Mouse (Mus musculus) lung, embryonic 14.5 days (tissue): ENCODE data around the gene Gm14393. TPM values are rescaled to one million over a fixed set of nuclear protein-coding genes. Genes with fewer than 3 reads are reported as not detected.
"Not testable (repeated sequence)": the region's sequence is repeated elsewhere in the genome, so short reads cannot be mapped to it uniquely, and the experiment has no call there.

ENCODE experiments used
- ATAC-seq: fragments of 200-750 bp; cut with Nextera tagmentation; 2 replicates; pipeline ENCODE4 v1.8.0; 2017; ENCODE audit warnings: mild to moderate bottlenecking, moderate TSS enrichment, moderate library complexity; ENCODE audit not compliant: insufficient read depth
- DNase-seq: peaks from one replicate; pipeline ENCODE4 v3.0.0-alpha.2; 2015
- H3K27ac ChIP-seq: fragments of 300-500 bp; sonication (generic); 2 replicates; pipeline ENCODE4 v1.5.1; 2014; ENCODE audit warnings: low read depth, mild to moderate bottlenecking, moderate library complexity
- H3K27me3 ChIP-seq: fragments of 300-500 bp; sonication (generic); 2 replicates; pipeline ENCODE4 v1.6.1; 2014; ENCODE audit warnings: low read length, control low read depth; ENCODE audit not compliant: insufficient read depth
- H3K36me3 ChIP-seq: fragments of 300-500 bp; sonication (generic); 2 replicates; pipeline ENCODE4 v1.6.1; 2014; ENCODE audit warnings: control low read depth; ENCODE audit not compliant: insufficient read depth
- H3K4me1 ChIP-seq: fragments of 300-500 bp; sonication (generic); 2 replicates; pipeline ENCODE4 v1.6.1; 2014; ENCODE audit warnings: antibody characterized with exemption, control low read depth; ENCODE audit not compliant: insufficient read depth
- H3K4me2 ChIP-seq: fragments of 300-500 bp; sonication (generic); 2 replicates; pipeline ENCODE4 v1.6.1; 2014; ENCODE audit warnings: mild to moderate bottlenecking
- H3K4me3 ChIP-seq: fragments of 300-500 bp; sonication (generic); 2 replicates; pipeline ENCODE4 v1.5.1; 2014; ENCODE audit warnings: low read depth, low read length
- H3K9ac ChIP-seq: fragments of 300-500 bp; sonication (generic); 2 replicates; pipeline ENCODE4 v1.6.1; 2014
- H3K9me3 ChIP-seq: fragments of 300-500 bp; sonication (generic); 2 replicates; pipeline ENCODE4 v1.6.1; 2016; ENCODE audit warnings: low read depth, low read length, control low read depth
- WGBS: fragments of 180-500 bp; shearing (Covaris S2); extraction: QIAGEN DNeasy Blood & Tissue Kit; methylation state at CpG from one replicate; pipeline ENCODE4 v1.1.7; 2014; 5-methylcytosine and 5-hydroxymethylcytosine counted together
- polyA plus RNA-seq: library from polyadenylated mRNA; unstranded; fragments of >200 nt; fragmentation: Nextera tagmentation; extraction: Ambion mirVana; gene quantifications from 2 replicates; pipeline ENCODE4 v1.2.1, GENCODE M21; 2014

Gm14393 gene
- polyA plus RNA-seq, result 0.89 and 1.0 TPM in 2 replicates

DNA sequence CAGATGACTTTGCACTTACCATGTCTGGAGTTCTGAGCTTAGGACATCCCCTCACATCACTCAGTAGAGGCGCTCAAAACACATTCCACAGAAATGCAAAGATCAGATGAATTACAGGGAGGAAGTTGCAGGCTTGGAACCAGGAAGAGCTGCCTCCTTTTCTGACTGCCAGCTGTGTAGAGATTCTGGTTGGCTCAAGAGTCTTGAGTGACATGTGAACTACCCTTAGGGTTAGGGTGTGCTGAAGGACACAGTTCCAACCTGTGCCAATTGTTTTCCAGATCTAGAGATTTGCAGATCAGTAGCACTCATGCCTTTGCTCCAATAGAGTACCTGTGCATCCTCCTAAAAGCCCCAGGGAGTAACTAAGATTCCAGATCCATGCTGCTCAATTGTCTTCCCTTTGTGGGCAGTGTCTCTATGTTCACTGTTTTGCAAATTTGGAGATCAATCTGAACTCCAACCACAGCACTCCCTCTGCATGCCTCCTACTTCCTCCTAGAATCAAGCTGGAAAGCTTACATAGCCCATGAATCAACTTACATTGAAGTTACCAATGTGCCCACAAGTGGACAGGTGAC is at the start of gene Gm14393:
Gene Gm14393 (minus strand): TSS at position 101 of the 581 bp plus-strand sequence.
- not testable (repeated sequence) for H3K9me3 ChIP-seq, ATAC-seq, H3K4me3 ChIP-seq, H3K36me3 ChIP-seq, DNase-seq, H3K4me1 ChIP-seq, H3K27ac ChIP-seq, H3K27me3 ChIP-seq, H3K9ac ChIP-seq, H3K4me2 ChIP-seq
- WGBS, result 72% methylated on average over 1 of the region's 1 CpGs

DNA sequence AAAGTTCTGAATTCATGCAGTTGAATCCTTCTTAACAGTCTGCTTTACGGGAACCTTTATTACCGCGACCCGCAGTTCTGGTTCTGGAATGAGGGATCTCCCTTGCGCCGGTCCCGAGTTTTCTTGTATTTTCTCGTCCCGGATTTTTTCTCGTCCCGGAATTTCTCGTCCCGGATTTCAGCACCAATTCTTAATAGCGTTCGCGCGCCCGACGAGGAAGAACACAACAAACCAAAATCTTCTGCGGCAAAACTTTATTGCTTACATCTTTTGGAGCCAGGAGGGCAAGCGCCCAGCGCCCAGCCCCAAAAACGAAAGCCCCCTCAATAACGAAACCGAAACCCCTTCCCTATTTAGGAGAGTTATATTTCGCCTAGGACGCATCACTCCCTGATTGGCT is 23.3 kb downstream of the Gm14393 start:
- H3K27me3 ChIP-seq, DNase-seq, H3K27ac ChIP-seq, H3K9ac ChIP-seq, H3K4me2 ChIP-seq, H3K9me3 ChIP-seq, H3K4me1 ChIP-seq, H3K4me3 ChIP-seq, H3K36me3 ChIP-seq, ATAC-seq: not testable (repeated sequence)
- WGBS, result 94% methylated on average over 21 of the region's 27 CpGs

Other genes starting within 250 kb of the Gm14393 start
- gene Gm14444, start 57.5 kb downstream of the Gm14393 start, polyA plus RNA-seq, result not detected in 2 replicates
- gene Gm14399, start 74.2 kb upstream of the Gm14393 start, polyA plus RNA-seq, result 7.4 and 8.7 TPM in 2 replicates
- gene Gm14443, start 108.1 kb upstream of the Gm14393 start, polyA plus RNA-seq, result 0.62 and 0.89 TPM in 2 replicates
- 5.7 and 11.1 TPM in 2 replicates for gene Gm14391, start 139.1 kb upstream of the Gm14393 start, polyA plus RNA-seq
- 5.5 and 5.9 TPM in 2 replicates for gene Gm14440, start 207.3 kb upstream of the Gm14393 start, polyA plus RNA-seq